Mouse (Mus musculus) heart, embryonic 11.5 days (tissue): ENCODE data around the gene Fbxo48. TPM values are rescaled to one million over a fixed set of nuclear protein-coding genes. Genes with fewer than 3 reads are reported as not detected.
A peak's percentile ranks its signal among the peaks of the same experiment; 100 is the strongest.

Experiments used
- ATAC-seq: fragments of 200-750 bp; cut with Nextera tagmentation; replicated peaks from 2 replicates; pipeline ENCODE4 v1.8.0; 2017; ENCODE audit warnings: moderate library complexity; ENCODE audit not compliant: insufficient number of reproducible peaks, low FRiP score, low TSS enrichment
- H3K27ac ChIP-seq: fragments of 300-500 bp; sonication (generic); 2 replicates; pipeline ENCODE4 v1.5.1; 2014; ENCODE audit warnings: mild to moderate bottlenecking, low read depth, low read length
- H3K27me3 ChIP-seq: fragments of 300-500 bp; sonication (generic); 2 replicates; pipeline ENCODE4 v1.6.1; 2014; ENCODE audit warnings: mild to moderate bottlenecking, low read length, mixed read lengths; ENCODE audit not compliant: control insufficient read depth, insufficient read depth
- H3K36me3 ChIP-seq: fragments of 300-500 bp; sonication (generic); 2 replicates; pipeline ENCODE4 v1.6.1; 2014; ENCODE audit warnings: mild to moderate bottlenecking, low read length, moderate library complexity, mixed read lengths; ENCODE audit not compliant: control insufficient read depth, insufficient read depth
- H3K4me1 ChIP-seq: fragments of 300-500 bp; sonication (generic); 2 replicates; pipeline ENCODE4 v1.6.1; 2014; ENCODE audit warnings: low read length; ENCODE audit not compliant: control insufficient read depth, insufficient read depth
- H3K4me2 ChIP-seq: fragments of 300-500 bp; sonication (generic); 2 replicates; pipeline ENCODE4 v1.6.1; 2014; ENCODE audit warnings: mild to moderate bottlenecking, moderate library complexity
- H3K4me3 ChIP-seq: fragments of 300-500 bp; sonication (generic); 2 replicates; pipeline ENCODE4 v1.5.1; 2014; ENCODE audit warnings: low read depth, low read length
- H3K9ac ChIP-seq: fragments of 300-500 bp; sonication (generic); 2 replicates; pipeline ENCODE4 v1.6.1; 2014; ENCODE audit warnings: mild to moderate bottlenecking, low read depth, low read length, moderate library complexity
- H3K9me3 ChIP-seq: fragments of 300-500 bp; sonication (generic); replicated peaks from 2 replicates; pipeline ENCODE4 v1.6.1; 2016; ENCODE audit warnings: low read length; ENCODE audit not compliant: control insufficient read depth
- WGBS: fragments of 180-500 bp; shearing (Covaris S2); extraction: QIAGEN DNeasy Blood & Tissue Kit; methylation state at CpG from one replicate; pipeline ENCODE4 v1.1.7; 2014; ENCODE audit not compliant: insufficient replicate concordance; 5-methylcytosine and 5-hydroxymethylcytosine counted together
- polyA plus RNA-seq: library from polyadenylated mRNA; unstranded; fragments of >200 nt; fragmentation: Nextera tagmentation; extraction: Ambion mirVana; gene quantifications from 2 replicates; pipeline ENCODE4 v1.2.1, GENCODE M21; 2014

Fbxo48 gene
- 1.7 and 1.8 TPM in 2 replicates for polyA plus RNA-seq

DNA sequence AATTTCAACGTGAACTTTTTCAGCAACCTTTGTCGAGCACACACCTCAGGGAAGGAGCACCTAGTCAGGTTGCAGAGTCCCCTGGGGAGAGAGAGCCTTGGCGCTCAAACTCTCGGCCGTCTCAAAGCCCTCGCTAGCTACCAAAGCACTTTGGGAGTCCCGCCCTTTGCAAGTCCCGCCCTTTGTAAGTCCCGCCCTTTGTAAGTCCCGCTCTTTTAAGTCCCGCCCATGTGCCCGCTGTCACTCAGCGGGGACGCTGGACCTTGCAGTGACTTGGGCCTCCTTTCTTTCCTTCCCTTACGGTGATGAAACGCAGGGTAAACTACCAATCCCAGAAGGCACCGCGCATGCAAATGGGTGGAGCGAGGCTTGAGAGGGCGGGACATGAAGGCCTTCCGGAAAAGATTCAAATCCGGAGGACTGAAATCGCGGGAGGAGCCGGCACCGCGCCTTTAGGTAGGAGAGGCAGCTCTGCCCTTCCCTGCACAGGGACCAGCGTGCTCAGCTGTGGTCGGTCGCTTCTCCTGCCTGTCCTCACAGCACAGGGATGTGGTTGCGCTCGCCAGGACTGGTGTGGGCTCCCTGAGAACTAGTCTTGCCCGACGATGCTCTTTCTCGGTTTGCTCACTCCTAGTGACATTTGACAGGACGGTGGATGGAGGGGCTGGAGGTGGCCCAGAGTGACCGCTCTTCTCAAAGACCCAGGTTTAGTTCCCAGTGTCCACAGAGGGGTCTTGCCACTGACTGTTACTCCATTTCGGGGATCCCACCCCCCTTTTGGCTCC lies at the start of gene Fbxo48:
TSS of gene Fbxo48 (plus strand) at position 400 of the 785 bp plus-strand sequence.
- Histone ChIP-seq H3K36me3 (no peaks in the 10 kb centered on the region), H3K4me1 (no peaks in the 10 kb centered on the region), H3K9ac (peak within 1 kb of the TSS; percentile 89), H3K4me3 (peak within 1 kb of the TSS; percentile 81), H3K27me3 (no peaks in the 10 kb centered on the region), H3K27ac (peak within 1 kb of the TSS; percentile 80), H3K9me3 (no peaks in the 10 kb centered on the region), H3K4me2 (peak within 1 kb of the TSS; percentile 89)
- 0% methylated on average over 38 of the region's 38 CpGs for WGBS
- ATAC-seq = peak; percentile 100

DNA sequence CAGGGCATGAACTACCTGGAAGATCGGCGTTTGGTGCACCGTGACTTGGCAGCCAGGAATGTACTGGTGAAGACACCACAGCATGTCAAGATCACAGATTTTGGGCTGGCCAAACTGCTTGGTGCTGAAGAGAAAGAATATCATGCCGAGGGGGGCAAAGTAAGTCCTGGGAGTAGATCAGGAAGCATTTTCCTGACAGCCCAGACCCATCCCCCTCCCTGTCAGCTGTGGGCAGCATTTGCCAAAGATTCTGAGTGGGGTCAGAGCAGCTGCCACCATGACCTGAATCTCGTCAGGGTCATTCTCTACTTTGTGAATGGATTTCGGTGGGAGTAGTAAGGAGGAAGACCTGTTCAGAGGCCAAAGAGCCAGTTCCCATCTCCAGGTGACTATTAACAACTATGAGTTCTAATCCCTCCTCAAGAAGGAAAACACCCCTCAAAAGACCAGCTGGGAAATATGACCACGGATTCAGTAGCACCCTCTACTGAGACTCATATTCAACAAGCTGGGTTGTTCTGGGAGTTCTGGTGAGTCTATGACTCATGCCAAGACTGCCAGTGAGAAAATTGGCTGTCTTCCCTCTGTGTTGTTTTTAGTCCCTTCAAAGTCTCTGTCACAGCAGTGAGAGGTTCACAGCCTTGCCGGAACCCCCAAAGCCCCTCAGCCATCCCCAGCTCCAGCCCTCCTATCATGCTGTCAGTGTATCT lies 46.7 kb upstream of the Fbxo48 start:
- H3K4me3 ChIP-seq = no peak overlapping the region
- H3K4me2 ChIP-seq = no peak overlapping the region
- H3K27me3 ChIP-seq = no peaks in the 10 kb centered on the region
- H3K9ac ChIP-seq = no peak overlapping the region
- H3K27ac ChIP-seq = no peak overlapping the region
- H3K4me1 ChIP-seq = 0 out of 2 replicates have a peak, but pooled peaks cover 4% of the 10 kb centered on the region
- H3K36me3 ChIP-seq = no peaks in the 10 kb centered on the region
- ATAC-seq = no peak
- WGBS = 69% methylated on average over 8 of the region's 8 CpGs
- no peaks in the 10 kb centered on the region for H3K9me3 ChIP-seq

DNA sequence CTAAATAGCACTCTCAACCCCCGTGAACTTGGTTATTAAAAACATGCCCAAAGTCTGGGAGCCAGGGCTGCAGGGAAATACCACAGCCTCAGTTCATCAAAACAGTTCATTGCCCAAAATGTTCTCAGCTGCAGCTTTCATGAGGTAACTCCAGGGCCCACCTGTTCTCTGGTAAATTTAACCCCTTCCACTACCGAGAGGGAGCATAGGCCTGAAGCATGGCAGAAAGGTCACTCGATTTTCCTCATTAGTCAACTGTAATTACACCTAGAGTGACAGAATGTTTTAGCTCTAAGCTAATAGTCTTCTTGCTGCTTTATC lies 46.2 kb upstream of the Fbxo48 start:
- no peaks in the 10 kb centered on the region for H3K27me3 ChIP-seq
- H3K9ac ChIP-seq = no peak overlapping the region
- no peak overlapping the region for H3K27ac ChIP-seq
- 0 out of 2 replicates have a peak, but pooled peaks cover 4% of the 10 kb centered on the region for H3K4me1 ChIP-seq
- H3K9me3 ChIP-seq = no peaks in the 10 kb centered on the region
- H3K4me3 ChIP-seq = no peak overlapping the region
- H3K4me2 ChIP-seq = no peak overlapping the region
- no peak for ATAC-seq
- 52% methylated on average over 3 of the region's 3 CpGs for WGBS
- H3K36me3 ChIP-seq = no peaks in the 10 kb centered on the region

DNA sequence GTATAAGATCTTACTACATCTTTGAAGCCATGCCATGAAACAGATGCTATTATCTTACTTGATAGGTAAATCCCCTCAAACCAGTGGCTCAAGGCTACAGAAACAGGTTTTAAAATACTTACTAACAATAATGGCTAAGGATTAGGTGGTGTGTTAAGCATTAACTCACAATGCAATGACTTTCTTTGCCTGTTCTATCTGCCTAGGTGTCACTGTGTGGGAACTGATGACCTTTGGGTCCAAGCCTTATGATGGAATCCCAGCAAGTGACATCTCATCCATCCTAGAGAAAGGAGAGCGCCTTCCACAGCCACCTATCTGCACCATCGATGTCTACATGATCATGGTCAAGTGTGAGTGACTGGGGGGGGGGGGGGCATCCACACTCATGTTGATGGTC lies 44.6 kb upstream of the Fbxo48 start:
- WGBS = 86% methylated on average over 2 of the region's 2 CpGs
- Histone ChIP-seq H3K4me3 (no peak overlapping the region), H3K9ac (no peak overlapping the region), H3K27me3 (no peaks in the 10 kb centered on the region), H3K4me1 (0 out of 2 replicates have a peak, but pooled peaks cover 4% of the 10 kb centered on the region), H3K36me3 (no peaks in the 10 kb centered on the region), H3K27ac (no peak overlapping the region), H3K4me2 (no peak overlapping the region), H3K9me3 (no peaks in the 10 kb centered on the region)
- no peak for ATAC-seq

DNA sequence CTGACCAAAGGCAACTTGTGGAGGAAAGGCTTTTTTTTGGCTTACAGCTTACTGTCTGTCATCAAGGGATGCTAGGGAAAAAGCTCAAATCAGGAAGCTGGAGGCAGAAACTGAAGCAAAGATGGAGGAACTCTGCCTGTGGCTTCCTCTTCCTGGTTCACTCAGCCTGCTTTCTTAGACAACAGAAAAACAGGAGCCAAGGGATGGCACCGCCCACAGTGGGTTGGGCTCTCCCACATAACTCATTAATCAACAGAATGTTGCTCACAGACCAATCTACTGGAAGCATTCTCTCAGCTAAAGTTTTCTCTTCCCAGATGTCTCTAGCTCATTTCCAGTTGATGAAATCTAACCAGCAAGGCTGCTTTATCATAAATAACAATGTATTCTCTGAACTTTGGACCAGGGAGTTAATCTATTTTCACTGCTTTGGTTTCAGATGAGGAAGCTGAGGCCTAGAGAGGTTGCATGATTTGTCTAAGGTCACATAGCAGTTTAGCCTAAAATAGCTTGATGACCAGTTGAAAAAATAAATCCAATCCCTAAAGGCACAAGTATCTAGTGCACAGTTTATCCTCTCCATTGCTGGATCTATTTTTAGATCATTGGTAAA lies 43.6 kb upstream of the Fbxo48 start:
- no peak overlapping the region for H3K9ac ChIP-seq
- no peak overlapping the region for H3K27ac ChIP-seq
- no peak overlapping the region for H3K4me2 ChIP-seq
- no peaks in the 10 kb centered on the region for H3K36me3 ChIP-seq
- no peaks in the 10 kb centered on the region for H3K9me3 ChIP-seq
- no peak for ATAC-seq
- H3K4me1 ChIP-seq = 0 out of 2 replicates have a peak, but pooled peaks cover 4% of the 10 kb centered on the region
- WGBS = 84% methylated on average over 1 of the region's 1 CpGs
- H3K27me3 ChIP-seq = no peaks in the 10 kb centered on the region
- H3K4me3 ChIP-seq = no peak overlapping the region

DNA sequence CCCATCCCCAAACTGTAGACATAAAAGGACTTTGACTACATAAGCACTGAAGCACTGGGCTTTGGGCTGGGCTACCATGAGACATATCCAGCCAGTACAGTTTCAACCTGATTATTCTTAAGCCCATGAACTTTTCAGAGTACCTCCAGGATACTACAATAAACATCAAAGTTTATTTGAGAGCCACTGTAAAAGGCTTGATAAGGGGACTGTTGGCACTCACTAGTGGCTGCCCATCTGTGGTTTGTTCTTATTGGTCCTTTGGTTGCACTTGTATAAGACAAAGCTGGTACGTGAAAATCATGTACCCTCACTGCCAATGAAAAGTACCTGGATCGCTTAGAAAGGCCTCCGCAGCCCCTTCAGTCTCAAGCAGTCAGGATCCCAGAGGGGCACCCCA lies 36.4 kb upstream of the Fbxo48 start:
- no peaks in the 10 kb centered on the region for H3K4me1 ChIP-seq
- H3K27me3 ChIP-seq = no peaks in the 10 kb centered on the region
- WGBS = 79% methylated on average over 3 of the region's 3 CpGs
- H3K27ac ChIP-seq = no peak overlapping the region
- H3K4me2 ChIP-seq = no peak overlapping the region
- H3K9ac ChIP-seq = no peak overlapping the region
- no peaks in the 10 kb centered on the region for H3K9me3 ChIP-seq
- H3K4me3 ChIP-seq = no peak overlapping the region
- no peak for ATAC-seq
- no peaks in the 10 kb centered on the region for H3K36me3 ChIP-seq

DNA sequence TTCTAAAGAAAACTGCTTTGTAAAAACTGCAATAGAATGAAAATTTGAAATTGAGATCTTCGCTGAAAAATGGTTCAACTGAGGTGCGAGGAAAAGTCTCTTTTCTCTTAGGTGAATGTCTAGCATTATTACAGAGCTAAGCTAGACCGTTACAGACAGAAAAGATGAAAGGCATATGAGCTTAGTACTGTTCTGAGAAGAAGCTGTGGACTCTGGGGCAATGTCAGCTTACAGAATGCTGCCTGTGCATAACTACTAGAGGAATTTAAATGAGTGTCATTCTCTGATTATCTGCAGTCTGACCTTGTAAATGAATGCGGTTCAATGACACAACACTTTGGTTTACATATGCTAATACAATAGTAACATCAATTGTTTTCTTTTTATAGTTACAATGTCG lies 35.3 kb upstream of the Fbxo48 start:
- H3K9me3 ChIP-seq = no peaks in the 10 kb centered on the region
- no peak overlapping the region for H3K4me2 ChIP-seq
- H3K9ac ChIP-seq = no peak overlapping the region
- no peaks in the 10 kb centered on the region for H3K4me1 ChIP-seq
- H3K27me3 ChIP-seq = no peaks in the 10 kb centered on the region
- 74% methylated on average over 5 of the region's 5 CpGs for WGBS
- H3K4me3 ChIP-seq = no peak overlapping the region
- no peak overlapping the region for H3K27ac ChIP-seq
- no peak for ATAC-seq
- H3K36me3 ChIP-seq = no peaks in the 10 kb centered on the region

DNA sequence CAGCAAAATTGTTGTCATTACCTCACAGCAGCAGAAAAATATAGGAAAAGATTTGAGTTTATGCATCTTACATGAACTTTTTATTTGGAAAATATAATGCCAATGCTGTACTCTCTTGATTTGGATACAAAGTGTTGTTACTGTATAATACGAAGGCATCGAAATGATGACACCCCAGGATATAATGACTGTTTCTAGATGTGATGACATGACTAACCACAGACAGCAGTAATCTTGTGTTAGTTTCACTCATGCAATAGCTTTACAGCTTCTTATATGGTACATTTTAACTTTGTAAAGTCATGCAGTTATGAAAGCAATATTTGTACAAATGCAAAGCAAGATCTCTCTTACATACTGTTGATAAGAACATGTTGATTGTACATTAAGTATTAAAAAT lies 33.7 kb upstream of the Fbxo48 start:
- Histone ChIP-seq H3K27ac (no peak overlapping the region), H3K4me3 (no peak overlapping the region), H3K36me3 (no peaks in the 10 kb centered on the region), H3K9ac (no peak overlapping the region), H3K9me3 (no peaks in the 10 kb centered on the region), H3K4me2 (no peak overlapping the region), H3K27me3 (no peaks in the 10 kb centered on the region), H3K4me1 (no peaks in the 10 kb centered on the region)
- no peak for ATAC-seq
- 89% methylated on average over 2 of the region's 2 CpGs for WGBS
